Mouse (Mus musculus): ENCODE measurements around the gene Fam185a. TPM values are rescaled to one million over a fixed set of nuclear protein-coding genes. Genes with fewer than 3 reads are reported as not detected.

Fam185a gene
- polyA plus RNA-seq, 1 experiment from 2014 or later = 3.5 TPM

DNA sequence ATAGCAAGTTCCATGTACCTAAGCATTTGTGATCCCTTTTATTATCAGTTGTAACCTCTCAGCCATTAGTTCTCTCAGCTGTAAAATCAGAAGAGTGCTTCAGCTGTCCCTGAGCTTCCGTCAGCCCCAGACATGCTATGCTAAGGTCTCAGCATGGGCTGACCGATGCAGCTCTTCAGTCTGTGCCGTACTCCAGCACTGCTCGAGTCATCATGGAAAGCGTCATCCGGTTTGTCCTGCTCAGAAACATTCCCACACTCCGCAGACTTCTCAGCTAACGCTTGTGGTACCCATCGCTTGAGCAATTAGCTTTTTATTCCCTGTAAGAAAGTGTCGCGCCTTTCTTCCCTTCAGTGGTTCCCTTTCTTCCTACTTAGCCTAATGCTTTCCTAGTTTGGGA, 74.2 kb downstream of the Fam185a start:
- no peak overlapping the region for H3K27ac ChIP-seq (replicated peaks)
- peaks cover 9% of the 10 kb centered on the region; the same call in 1 of the 2 replicates for H3K4me1 ChIP-seq (replicated peaks; ENCODE audit: control insufficient read depth, insufficient read depth)
- no peaks in the 10 kb centered on the region for H3K9me3 ChIP-seq (ENCODE audit: control insufficient read depth, low read length)
- DNase-seq (ENCODE audit: low spot score) (no peak), ATAC-seq (ENCODE audit: low FRiP score, low TSS enrichment) (no peak)
- H3K27me3 ChIP-seq (ENCODE audit: control insufficient read depth, insufficient read depth, low read length) = no peaks in the 10 kb centered on the region
- H3K36me3 ChIP-seq (ENCODE audit: control insufficient read depth, insufficient read depth, low read length) = no peaks in the 10 kb centered on the region
- 81% methylated on average over 11 of the region's 11 CpGs for WGBS
- no peak overlapping the region for H3K4me2 ChIP-seq (replicated peaks; ENCODE audit: low read depth)
- TF ChIP-seq CTCF (IDR thresholded peaks at IDR 0.05; ENCODE audit: low read depth) = no peak
- no peak overlapping the region for H3K4me3 ChIP-seq (ENCODE audit: low read depth, low read length)
- H3K9ac ChIP-seq (ENCODE audit: low read length) = no peak overlapping the region

- WGBS = 27% methylated on average over 10 of the region's 10 CpGs
- H3K4me1 ChIP-seq (replicated peaks; ENCODE audit: control insufficient read depth, insufficient read depth) = peaks cover 9% of the 10 kb centered on the region; the same call in 1 of the 2 replicates
- H3K27me3 ChIP-seq (ENCODE audit: control insufficient read depth, insufficient read depth, low read length) = no peaks in the 10 kb centered on the region
- DNase-seq (ENCODE audit: low spot score) (no peak), ATAC-seq (ENCODE audit: low FRiP score, low TSS enrichment) (peak; percentile 45; the same call in 1 of the 2 replicates)
- H3K36me3 ChIP-seq (ENCODE audit: control insufficient read depth, insufficient read depth, low read length) = no peaks in the 10 kb centered on the region
- H3K4me3 ChIP-seq (ENCODE audit: low read depth, low read length) = no peak overlapping the region
- no peak for TF ChIP-seq CTCF (IDR thresholded peaks at IDR 0.05; ENCODE audit: low read depth)
- no peak for TF ChIP-seq EP300 (optimal IDR thresholded peaks at IDR 0.05)
- peak overlapping the region; percentile 58 for H3K27ac ChIP-seq (replicated peaks)
- H3K9ac ChIP-seq (ENCODE audit: low read length) = no peak overlapping the region
- no peaks in the 10 kb centered on the region for H3K9me3 ChIP-seq (ENCODE audit: control insufficient read depth, low read length)
- H3K4me2 ChIP-seq (replicated peaks; ENCODE audit: low read depth) = no peak overlapping the region
Measured at GRCm38 (mm10) chr5:21500133-21500532, 75.4 kb downstream of the Fam185a start.

DNA sequence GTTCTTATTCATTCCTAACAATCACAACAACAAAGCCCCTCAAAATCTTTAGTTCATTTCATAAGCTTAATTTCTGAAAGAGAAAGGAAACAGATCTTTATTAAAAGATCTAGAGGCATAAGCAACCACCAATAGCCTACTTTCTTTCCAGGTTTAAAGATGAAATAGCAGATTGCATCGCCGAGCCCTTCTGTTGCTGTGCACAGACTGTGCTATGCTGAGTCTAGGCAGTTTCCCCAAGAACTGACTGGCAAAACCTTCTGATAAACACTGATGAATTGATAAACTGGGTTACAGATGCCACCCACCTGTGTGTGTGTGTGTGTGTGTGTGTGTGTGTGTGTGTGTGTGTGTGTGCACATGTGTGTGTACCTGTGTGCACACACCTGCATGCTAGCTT, 76.2 kb downstream of the Fam185a start:
- H3K27me3 ChIP-seq (ENCODE audit: control insufficient read depth, insufficient read depth, low read length) = no peaks in the 10 kb centered on the region
- no peak overlapping the region for H3K9ac ChIP-seq (ENCODE audit: low read length)
- TF ChIP-seq CTCF (IDR thresholded peaks at IDR 0.05; ENCODE audit: low read depth) = no peak
- no peak for TF ChIP-seq EP300 (optimal IDR thresholded peaks at IDR 0.05)
- DNase-seq (ENCODE audit: low spot score) (no peak), ATAC-seq (ENCODE audit: low FRiP score, low TSS enrichment) (no peak)
- H3K36me3 ChIP-seq (ENCODE audit: control insufficient read depth, insufficient read depth, low read length) = no peaks in the 10 kb centered on the region
- peaks cover 9% of the 10 kb centered on the region; the same call in 1 of the 2 replicates for H3K4me1 ChIP-seq (replicated peaks; ENCODE audit: control insufficient read depth, insufficient read depth)
- no peaks in the 10 kb centered on the region for H3K9me3 ChIP-seq (ENCODE audit: control insufficient read depth, low read length)
- 65% methylated on average over 2 of the region's 2 CpGs for WGBS
- no peak overlapping the region for H3K4me3 ChIP-seq (ENCODE audit: low read depth, low read length)
- H3K27ac ChIP-seq (replicated peaks) = no peak overlapping the region
- H3K4me2 ChIP-seq (replicated peaks; ENCODE audit: low read depth) = no peak overlapping the region

DNA sequence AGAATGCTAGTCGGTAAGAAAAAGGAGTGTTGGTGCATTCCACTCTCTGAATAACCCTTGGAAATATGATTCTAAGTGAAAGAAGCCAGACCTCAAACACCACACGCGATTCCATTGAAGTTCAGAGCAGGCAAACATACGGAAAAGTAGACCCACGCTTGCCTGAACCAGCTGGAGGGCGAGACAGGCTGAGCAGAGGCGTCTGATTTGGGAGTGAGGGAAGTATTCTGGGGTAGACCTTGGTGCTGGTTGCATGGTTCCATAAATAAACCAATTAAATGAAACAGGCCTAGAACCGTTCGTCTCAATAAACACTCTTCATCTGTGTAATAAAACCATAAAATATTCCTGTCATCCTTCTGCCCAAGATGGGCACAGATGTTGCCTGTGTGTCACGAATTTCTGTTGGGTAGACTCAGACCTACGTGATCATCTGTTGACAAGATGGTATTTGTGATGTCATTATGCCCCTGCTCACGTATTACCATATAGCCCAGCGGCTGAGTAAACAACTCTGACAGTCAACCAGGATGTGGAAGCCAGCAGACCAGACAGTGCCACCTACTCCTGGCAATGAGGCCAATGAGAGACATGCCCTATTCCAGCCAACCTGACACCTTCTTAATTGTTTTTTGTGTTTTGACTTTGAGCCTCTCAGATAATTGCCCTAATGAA, 78.3 kb downstream of the Fam185a start:
- H3K27me3 ChIP-seq (ENCODE audit: control insufficient read depth, insufficient read depth, low read length) = no peaks in the 10 kb centered on the region
- no peak overlapping the region for H3K4me3 ChIP-seq (ENCODE audit: low read depth, low read length)
- ATAC-seq (ENCODE audit: low FRiP score, low TSS enrichment) = no peak
- H3K4me1 ChIP-seq (replicated peaks; ENCODE audit: control insufficient read depth, insufficient read depth) = peaks cover 5% of the 10 kb centered on the region; the same call in 1 of the 2 replicates
- WGBS = 69% methylated on average over 13 of the region's 13 CpGs
- DNase-seq (ENCODE audit: low spot score) = no peak
- H3K36me3 ChIP-seq (ENCODE audit: control insufficient read depth, insufficient read depth, low read length) = no peaks in the 10 kb centered on the region
- TF ChIP-seq EP300 (optimal IDR thresholded peaks at IDR 0.05) = no peak
- TF ChIP-seq CTCF (IDR thresholded peaks at IDR 0.05; ENCODE audit: low read depth) = no peak
- no peaks in the 10 kb centered on the region for H3K9me3 ChIP-seq (ENCODE audit: control insufficient read depth, low read length)
- H3K27ac ChIP-seq (replicated peaks) = no peak overlapping the region
- no peak overlapping the region for H3K4me2 ChIP-seq (replicated peaks; ENCODE audit: low read depth)
- H3K9ac ChIP-seq (ENCODE audit: low read length) = no peak overlapping the region

DNA sequence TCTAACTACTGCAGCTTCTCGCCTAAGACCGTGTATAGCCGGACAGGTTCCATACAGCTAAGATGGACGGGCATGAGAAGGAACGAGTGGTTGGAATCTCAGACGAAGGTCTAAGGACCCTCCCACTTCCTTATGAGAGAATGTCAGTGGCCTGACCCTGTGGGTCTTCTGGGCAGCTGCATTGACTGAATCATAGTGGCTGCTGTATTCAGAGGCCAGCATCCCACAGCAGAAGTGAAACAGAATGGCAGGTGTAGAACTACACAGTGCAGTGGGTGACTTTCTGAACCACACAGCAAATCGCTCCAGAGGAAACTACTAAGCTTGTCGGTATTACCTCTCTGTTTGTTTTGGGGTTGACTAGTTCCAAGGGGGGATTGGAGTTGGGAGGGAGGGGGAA, 80.4 kb downstream of the Fam185a start:
- Histone ChIP-seq H3K4me3 (ENCODE audit: low read depth, low read length) (no peak overlapping the region), H3K4me1 (replicated peaks; ENCODE audit: control insufficient read depth, insufficient read depth) (peaks cover under 1% of the 10 kb centered on the region; the same call in 1 of the 2 replicates), H3K4me2 (replicated peaks; ENCODE audit: low read depth) (no peak overlapping the region), H3K27me3 (ENCODE audit: control insufficient read depth, insufficient read depth, low read length) (no peaks in the 10 kb centered on the region), H3K9me3 (ENCODE audit: control insufficient read depth, low read length) (no peaks in the 10 kb centered on the region), H3K9ac (ENCODE audit: low read length) (no peak overlapping the region), H3K27ac (replicated peaks) (no peak overlapping the region), H3K36me3 (ENCODE audit: control insufficient read depth, insufficient read depth, low read length) (no peaks in the 10 kb centered on the region)
- WGBS = 72% methylated on average over 8 of the region's 8 CpGs
- DNase-seq (ENCODE audit: low spot score) = no peak
- TF ChIP-seq EP300 (optimal IDR thresholded peaks at IDR 0.05) = no peak
- TF ChIP-seq CTCF (IDR thresholded peaks at IDR 0.05; ENCODE audit: low read depth) = no peak
- no peak for ATAC-seq (ENCODE audit: low FRiP score, low TSS enrichment)

DNA sequence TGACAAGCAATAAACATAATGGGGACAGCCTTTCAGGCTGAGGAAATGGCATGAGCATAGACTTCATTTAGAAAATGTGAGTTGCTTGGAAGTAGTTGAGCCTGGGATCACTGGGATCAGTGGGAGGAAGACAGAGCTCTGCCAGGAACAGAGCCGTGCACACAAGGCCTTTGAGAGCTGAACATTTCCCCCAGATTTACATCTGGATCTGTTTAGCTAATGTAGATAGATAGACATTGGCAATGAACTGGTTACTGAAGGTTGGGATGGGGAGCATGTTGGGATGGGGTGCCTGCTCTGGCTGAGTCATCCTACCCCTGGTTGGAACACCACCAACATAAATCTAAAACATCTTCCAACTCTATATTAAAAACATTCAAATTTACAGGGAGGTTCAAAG, 82.1 kb downstream of the Fam185a start:
- DNase-seq (ENCODE audit: low spot score) (no peak), ATAC-seq (ENCODE audit: low FRiP score, low TSS enrichment) (no peak)
- Histone ChIP-seq H3K9ac (ENCODE audit: low read length) (no peak overlapping the region), H3K4me2 (replicated peaks; ENCODE audit: low read depth) (no peak overlapping the region), H3K36me3 (ENCODE audit: control insufficient read depth, insufficient read depth, low read length) (no peaks in the 10 kb centered on the region), H3K9me3 (ENCODE audit: control insufficient read depth, low read length) (no peaks in the 10 kb centered on the region), H3K4me3 (ENCODE audit: low read depth, low read length) (no peak overlapping the region), H3K27ac (replicated peaks) (no peak overlapping the region), H3K27me3 (ENCODE audit: control insufficient read depth, insufficient read depth, low read length) (no peaks in the 10 kb centered on the region), H3K4me1 (replicated peaks; ENCODE audit: control insufficient read depth, insufficient read depth) (no peaks in the 10 kb centered on the region)
- WGBS = 36% methylated on average over 1 of the region's 1 CpGs
- TF ChIP-seq EP300 (optimal IDR thresholded peaks at IDR 0.05) = no peak
- no peak for TF ChIP-seq CTCF (IDR thresholded peaks at IDR 0.05; ENCODE audit: low read depth)

Data from stomach, postnatal 0 days (tissue).